In genomic region chr13:54418781-54419327, GRCm38 (mm10) we compare ENCODE assay signal across 11 mouse cellular contexts. TPM values are rescaled to one million over a fixed set of nuclear protein-coding genes. Genes with fewer than 3 reads are reported as not detected.
DNase-seq lines count a peak whose midpoint lies in the region; ATAC-seq and TF ChIP-seq lines count a peak whose summit lies in the region.
"Had no signal": no experiment of that assay in that cellular context is flagged by ENCODE, and none has a peak within 500 bp of the region (broad histone marks: within the 10 kb centered on the region; RNA-seq: fewer than 3 reads in every experiment).

No protein-coding gene starts in this region.

- no peak overlapping the region for H3K4me3 ChIP-seq in kidney, adult 2 months (ENCODE audit: insufficient read depth, low read depth, low read length)
- no peak overlapping the region for H3K4me3 ChIP-seq in kidney, embryonic 16.5 days (ENCODE audit: low read length)
- no peak overlapping the region for H3K4me3 ChIP-seq in forebrain, embryonic 16.5 days (replicated peaks; ENCODE audit: low read length)
- H3K4me3 ChIP-seq in midbrain, embryonic 16.5 days (ENCODE audit: low read depth, low read length) = no peak overlapping the region
- H3K4me3 ChIP-seq in thymus, adult 2 months (ENCODE audit: control insufficient read depth, insufficient read depth, low read length) = no peak overlapping the region
- H3K4me3 ChIP-seq: left cerebral cortex, adult 2 months had no signal

- ATAC-seq in kidney, embryonic 16.5 days (ENCODE audit: low FRiP score, low TSS enrichment) = no peak
- ATAC-seq in forebrain, embryonic 16.5 days = peak; percentile 83
- ATAC-seq in midbrain, embryonic 16.5 days = peak; percentile 51

- H3K27me3 ChIP-seq in kidney, adult 2 months (replicated peaks; ENCODE audit: control insufficient read depth, insufficient read depth, low read length) = no peaks in the 10 kb centered on the region
- H3K27me3 ChIP-seq in kidney, embryonic 16.5 days (ENCODE audit: insufficient read depth, low read length) = no peaks in the 10 kb centered on the region
- no peaks in the 10 kb centered on the region for H3K27me3 ChIP-seq in forebrain, embryonic 16.5 days (replicated peaks; ENCODE audit: control insufficient read depth, insufficient read depth, low read length)
- no peaks in the 10 kb centered on the region for H3K27me3 ChIP-seq in midbrain, embryonic 16.5 days (ENCODE audit: control insufficient read depth, insufficient read depth, low read depth, low read length)
- no peaks in the 10 kb centered on the region for H3K27me3 ChIP-seq in thymus, adult 2 months (ENCODE audit: control insufficient read depth, insufficient read depth, low read length)

- peak; percentile 65 for DNase-seq in kidney, adult 2 months
- DNase-seq in kidney, postnatal 14 days = peak; percentile 46
- DNase-seq in thymus, adult 2 months = no peak
- DNase-seq in spleen, postnatal 36 days (ENCODE audit: low spot score in 2 of 2) = no peak
- no peak for DNase-seq in spleen, postnatal 14 days (ENCODE audit: low spot score in 2 of 2)

- H3K9ac ChIP-seq in kidney, embryonic 16.5 days (replicated peaks; ENCODE audit: low read length) = no peak overlapping the region
- no peak overlapping the region for H3K9ac ChIP-seq in forebrain, embryonic 16.5 days (replicated peaks; ENCODE audit: low read depth, low read length)
- H3K9ac ChIP-seq in midbrain, embryonic 16.5 days (ENCODE audit: low read depth, low read length) = no peak overlapping the region
- H3K9ac ChIP-seq: liver, embryonic 14.5 days had no signal

- H3K4me2 ChIP-seq in kidney, embryonic 16.5 days (replicated peaks; ENCODE audit: low read depth, low read length) = no peak overlapping the region
- no peak overlapping the region for H3K4me2 ChIP-seq in forebrain, embryonic 16.5 days (ENCODE audit: low read length)
- H3K4me2 ChIP-seq in midbrain, embryonic 16.5 days (ENCODE audit: low read length) = no peak overlapping the region

- no peak for TF ChIP-seq CTCF in kidney, adult 2 months (conservative IDR thresholded peaks at IDR 0.05; ENCODE audit: insufficient read depth, insufficient read length, low read depth, low read length)
- no peak for TF ChIP-seq CTCF in thymus, adult 2 months (IDR thresholded peaks at IDR 0.05; ENCODE audit: borderline replicate concordance, control insufficient read depth, extremely low read depth, insufficient read depth, low read length, poor library complexity)

- H3K36me3 ChIP-seq in kidney, adult 2 months (ENCODE audit: control insufficient read depth, insufficient read depth, low read length) = no peaks in the 10 kb centered on the region
- no peaks in the 10 kb centered on the region for H3K36me3 ChIP-seq in kidney, embryonic 16.5 days (ENCODE audit: insufficient read depth, low read length)
- H3K36me3 ChIP-seq in forebrain, embryonic 16.5 days (ENCODE audit: control insufficient read depth, insufficient read depth) = no peaks in the 10 kb centered on the region
- H3K36me3 ChIP-seq in midbrain, embryonic 16.5 days (ENCODE audit: control insufficient read depth, insufficient read depth, low read length) = no peaks in the 10 kb centered on the region
- no peaks in the 10 kb centered on the region for H3K36me3 ChIP-seq in thymus, adult 2 months (ENCODE audit: control insufficient read depth, insufficient read depth, low read length)

- peaks cover 6% of the 10 kb centered on the region; the same call in 1 of the 2 replicates for H3K9me3 ChIP-seq in kidney, embryonic 16.5 days (ENCODE audit: low read length)
- no peaks in the 10 kb centered on the region for H3K9me3 ChIP-seq in forebrain, embryonic 16.5 days (ENCODE audit: control insufficient read depth, low read length)
- no peaks in the 10 kb centered on the region for H3K9me3 ChIP-seq in midbrain, embryonic 16.5 days (replicated peaks; ENCODE audit: control insufficient read depth, low read length, poor library complexity, severe bottlenecking)

- no peak for TF ChIP-seq POLR2A in kidney, adult 2 months (IDR thresholded peaks at IDR 0.05; ENCODE audit: low read depth, low read length)
- TF ChIP-seq POLR2A in thymus, adult 2 months (IDR thresholded peaks at IDR 0.05; ENCODE audit: control insufficient read depth, extremely low read depth, insufficient read depth, low read length, poor library complexity) = no peak

- no peaks in the 10 kb centered on the region for H3K4me1 ChIP-seq in kidney, adult 2 months (ENCODE audit: control insufficient read depth, insufficient read depth, low read length)
- H3K4me1 ChIP-seq in kidney, embryonic 16.5 days (ENCODE audit: insufficient read depth, low read length) = no peaks in the 10 kb centered on the region
- peaks cover 10% of the 10 kb centered on the region for H3K4me1 ChIP-seq in forebrain, embryonic 16.5 days (replicated peaks; ENCODE audit: control insufficient read depth, insufficient read depth, low read length)
- peaks cover 5% of the 10 kb centered on the region for H3K4me1 ChIP-seq in midbrain, embryonic 16.5 days (ENCODE audit: control insufficient read depth, insufficient read depth, low read length)
- no peaks in the 10 kb centered on the region for H3K4me1 ChIP-seq in thymus, adult 2 months (replicated peaks; ENCODE audit: control insufficient read depth, insufficient read depth, low read length)

- whole genome bisulfite sequencing in kidney, adult 2 months = 50% methylated on average over 10 of the region's 10 CpGs
- 71% methylated on average over 10 of the region's 10 CpGs for WGBS in kidney, embryonic 16.5 days
- 27% methylated on average over 10 of the region's 10 CpGs for WGBS in forebrain, embryonic 16.5 days
- 49% methylated on average over 10 of the region's 10 CpGs for WGBS in midbrain, embryonic 16.5 days
- WGBS in thymus, adult 2 months = 88% methylated on average over 10 of the region's 10 CpGs

- H3K27ac ChIP-seq in kidney, adult 2 months (ENCODE audit: insufficient read depth, low read depth, low read length) = peak overlapping the region; percentile 43; the same call in 1 of the 2 replicates
- H3K27ac ChIP-seq in kidney, embryonic 16.5 days (ENCODE audit: low read length) = no peak overlapping the region
- peak overlapping the region; percentile 50; the same call in 1 of the 2 replicates for H3K27ac ChIP-seq in forebrain, embryonic 16.5 days (ENCODE audit: low read length)
- H3K27ac ChIP-seq in midbrain, embryonic 16.5 days (ENCODE audit: low read length) = peak overlapping the region; percentile 47; the same call in 1 of the 2 replicates
- H3K27ac ChIP-seq in thymus, adult 2 months (ENCODE audit: control insufficient read depth, insufficient read depth, low read length) = no peak overlapping the region
- H3K27ac ChIP-seq: left cerebral cortex, adult 2 months; liver, embryonic 14.5 days; stomach, postnatal 0 days had no signal

RNA-seq across cellular contexts. Expression of gene Cplx2, which starts 47.7 kb away (rescaled TPM):
- 11.8 and 15.5 TPM in 2 replicates for polyA plus RNA-seq in kidney, adult 2 months (2012; rRNA removed)
- 5.8 and 6.0 TPM in 2 replicates for polyA plus RNA-seq in kidney, embryonic 16.5 days (2015; fragmentation: Nextera tagmentation; extraction: Ambion mirVana)
- 31.8 and 34.3 TPM in 2 replicates for polyA plus RNA-seq in forebrain, embryonic 16.5 days (2015; fragmentation: Nextera tagmentation; extraction: Ambion mirVana)
- 25.8 and 30.8 TPM in 2 replicates for polyA plus RNA-seq in midbrain, embryonic 16.5 days (2015; fragmentation: Nextera tagmentation; extraction: Ambion mirVana)
- polyA plus RNA-seq in thymus, adult 2 months (2012; rRNA removed) = 1.9 TPM in 2 replicates

RNA-seq across cellular contexts. Expression of gene Thoc3, which starts 49.8 kb away (rescaled TPM):
- 20.3 and 28.2 TPM in 2 replicates for polyA plus RNA-seq in kidney, adult 2 months (2012; rRNA removed)
- 117 and 118 TPM in 2 replicates for polyA plus RNA-seq in kidney, embryonic 16.5 days (2015; fragmentation: Nextera tagmentation; extraction: Ambion mirVana)
- 85.6 and 93.2 TPM in 2 replicates for polyA plus RNA-seq in forebrain, embryonic 16.5 days (2015; fragmentation: Nextera tagmentation; extraction: Ambion mirVana)
- polyA plus RNA-seq in midbrain, embryonic 16.5 days (2015; fragmentation: Nextera tagmentation; extraction: Ambion mirVana) = 107 and 110 TPM in 2 replicates
- polyA plus RNA-seq in thymus, adult 2 months (2012; rRNA removed) = 51.1 and 69.3 TPM in 2 replicates

Comparison
In these comparisons a context has a peak if more than half of its experiments do, and no peak if none do; other contexts are left out.
1. H3K27ac ChIP-seq: peak in kidney, adult 2 months (single experiment), forebrain, embryonic 16.5 days (single experiment) and midbrain, embryonic 16.5 days (single experiment); none in kidney, embryonic 16.5 days (single experiment) and thymus, adult 2 months (single experiment).
2. DNase-seq: peak in kidney, adult 2 months (single experiment) and kidney, postnatal 14 days (single experiment); none in thymus, adult 2 months (single experiment), spleen, postnatal 36 days (0 of 2) and spleen, postnatal 14 days (0 of 2).